Mouse (Mus musculus): Measurements from ENCODE around the gene Zfp652. TPM values are rescaled to one million over a fixed set of nuclear protein-coding genes. Genes with fewer than 3 reads are reported as not detected.

Gene Zfp652
- polyA plus RNA-seq, 1 experiment from 2014 or later = 24.5 TPM

- Histone ChIP-seq H3K4me2 (replicated peaks) (no peak overlapping the region), H3K4me1 (peaks cover 6% of the 10 kb centered on the region; the same call in 1 of the 2 replicates), H3K27ac (no peak overlapping the region), H3K36me3 (no peaks in the 10 kb centered on the region), H3K4me3 (no peak overlapping the region), H3K9me3 (no peaks in the 10 kb centered on the region), H3K9ac (no peak overlapping the region), H3K27me3 (peaks cover 12% of the 10 kb centered on the region)
- ATAC-seq (ENCODE audit: insufficient number of reproducible peaks, insufficient read depth, low FRiP score, low TSS enrichment) = no peak
- 84% methylated on average over 13 of the region's 13 CpGs for WGBS
Measured at GRCm38 (mm10) chr11:95791787-95792186, 79.3 kb downstream of the Zfp652 start.

GRCm38 (mm10) chr11:95792950-95793509, 80.6 kb downstream of the Zfp652 start:
- no peak overlapping the region for H3K4me2 ChIP-seq (replicated peaks)
- no peak overlapping the region for H3K27ac ChIP-seq
- no peaks in the 10 kb centered on the region for H3K36me3 ChIP-seq
- WGBS = 90% methylated on average over 8 of the region's 8 CpGs
- peaks cover 21% of the 10 kb centered on the region for H3K27me3 ChIP-seq
- no peak overlapping the region for H3K4me3 ChIP-seq
- no peak for ATAC-seq (ENCODE audit: insufficient number of reproducible peaks, insufficient read depth, low FRiP score, low TSS enrichment)
- H3K9ac ChIP-seq = no peak overlapping the region
- H3K9me3 ChIP-seq = no peaks in the 10 kb centered on the region
- H3K4me1 ChIP-seq = peaks cover 9% of the 10 kb centered on the region; the same call in 1 of the 2 replicates

GRCm38 (mm10) chr11:95794201-95794600, 81.7 kb downstream of the Zfp652 start:
- Histone ChIP-seq H3K27me3 (peaks cover 21% of the 10 kb centered on the region), H3K4me2 (replicated peaks) (no peak overlapping the region), H3K9ac (no peak overlapping the region), H3K4me1 (peaks cover 9% of the 10 kb centered on the region; the same call in 1 of the 2 replicates), H3K27ac (no peak overlapping the region), H3K9me3 (no peaks in the 10 kb centered on the region), H3K4me3 (no peak overlapping the region), H3K36me3 (no peaks in the 10 kb centered on the region)
- 56% methylated on average over 5 of the region's 5 CpGs for WGBS
- no peak for ATAC-seq (ENCODE audit: insufficient number of reproducible peaks, insufficient read depth, low FRiP score, low TSS enrichment)

- peaks cover 9% of the 10 kb centered on the region; the same call in 1 of the 2 replicates for H3K4me1 ChIP-seq
- no peak overlapping the region for H3K4me2 ChIP-seq (replicated peaks)
- no peaks in the 10 kb centered on the region for H3K9me3 ChIP-seq
- 45% methylated on average over 5 of the region's 5 CpGs for WGBS
- no peak overlapping the region for H3K4me3 ChIP-seq
- H3K27me3 ChIP-seq = peaks cover 21% of the 10 kb centered on the region
- no peak for ATAC-seq (ENCODE audit: insufficient number of reproducible peaks, insufficient read depth, low FRiP score, low TSS enrichment)
- H3K36me3 ChIP-seq = no peaks in the 10 kb centered on the region
- no peak overlapping the region for H3K27ac ChIP-seq
- no peak overlapping the region for H3K9ac ChIP-seq
Measured at GRCm38 (mm10) chr11:95795582-95795981, 83.1 kb downstream of the Zfp652 start.

GRCm38 (mm10) chr11:95805010-95805409, 92.5 kb downstream of the Zfp652 start:
- H3K4me2 ChIP-seq (replicated peaks) = no peak overlapping the region
- H3K4me3 ChIP-seq = no peak overlapping the region
- 72% methylated on average over 5 of the region's 5 CpGs for WGBS
- no peaks in the 10 kb centered on the region for H3K4me1 ChIP-seq
- H3K9ac ChIP-seq = no peak overlapping the region
- no peaks in the 10 kb centered on the region for H3K36me3 ChIP-seq
- peaks cover 6% of the 10 kb centered on the region for H3K9me3 ChIP-seq
- no peak for ATAC-seq (ENCODE audit: insufficient number of reproducible peaks, insufficient read depth, low FRiP score, low TSS enrichment)
- H3K27ac ChIP-seq = no peak overlapping the region
- H3K27me3 ChIP-seq = no peaks in the 10 kb centered on the region

- no peak overlapping the region for H3K4me3 ChIP-seq
- no peak overlapping the region for H3K27ac ChIP-seq
- H3K27me3 ChIP-seq = no peaks in the 10 kb centered on the region
- no peaks in the 10 kb centered on the region for H3K4me1 ChIP-seq
- no peak overlapping the region for H3K4me2 ChIP-seq (replicated peaks)
- no peak overlapping the region for H3K9ac ChIP-seq
- H3K9me3 ChIP-seq = peaks cover 6% of the 10 kb centered on the region
- WGBS = 40% methylated on average over 3 of the region's 3 CpGs
- H3K36me3 ChIP-seq = no peaks in the 10 kb centered on the region
- ATAC-seq (ENCODE audit: insufficient number of reproducible peaks, insufficient read depth, low FRiP score, low TSS enrichment) = no peak
Measured at GRCm38 (mm10) chr11:95805527-95805926, 93.1 kb downstream of the Zfp652 start.

- WGBS = 91% methylated on average over 5 of the region's 5 CpGs
- ATAC-seq (ENCODE audit: insufficient number of reproducible peaks, insufficient read depth, low FRiP score, low TSS enrichment) = no peak
Measured at GRCm38 (mm10) chr11:95807884-95808283, 95.4 kb downstream of the Zfp652 start.

GRCm38 (mm10) chr11:95808448-95809011, 96.1 kb downstream of the Zfp652 start:
- Histone ChIP-seq H3K9ac (no peak overlapping the region), H3K4me3 (no peak overlapping the region), H3K4me1 (no peaks in the 10 kb centered on the region), H3K27me3 (no peaks in the 10 kb centered on the region), H3K9me3 (peaks cover 6% of the 10 kb centered on the region), H3K36me3 (no peaks in the 10 kb centered on the region), H3K27ac (no peak overlapping the region), H3K4me2 (replicated peaks) (no peak overlapping the region)
- ATAC-seq (ENCODE audit: insufficient number of reproducible peaks, insufficient read depth, low FRiP score, low TSS enrichment) = no peak
- 78% methylated on average over 5 of the region's 5 CpGs for WGBS

More at GRCm38 (mm10) chr11:95807884-95808283, 95.4 kb downstream of the Zfp652 start:
- H3K4me2 ChIP-seq (replicated peaks) = no peak overlapping the region
- H3K9me3 ChIP-seq = peaks cover 6% of the 10 kb centered on the region
- no peaks in the 10 kb centered on the region for H3K4me1 ChIP-seq
- H3K9ac ChIP-seq = no peak overlapping the region
- H3K27me3 ChIP-seq = no peaks in the 10 kb centered on the region
- H3K36me3 ChIP-seq = no peaks in the 10 kb centered on the region
- no peak overlapping the region for H3K27ac ChIP-seq
- H3K4me3 ChIP-seq = no peak overlapping the region

GRCm38 (mm10) chr11:95809603-95810002, 97.1 kb downstream of the Zfp652 start:
- Histone ChIP-seq H3K36me3 (no peaks in the 10 kb centered on the region), H3K27me3 (no peaks in the 10 kb centered on the region), H3K9me3 (peaks cover 6% of the 10 kb centered on the region), H3K4me1 (no peaks in the 10 kb centered on the region), H3K4me3 (no peak overlapping the region), H3K9ac (no peak overlapping the region), H3K4me2 (replicated peaks) (no peak overlapping the region), H3K27ac (no peak overlapping the region)
- WGBS = 53% methylated on average over 5 of the region's 5 CpGs
- ATAC-seq (ENCODE audit: insufficient number of reproducible peaks, insufficient read depth, low FRiP score, low TSS enrichment) = no peak

- ATAC-seq (ENCODE audit: insufficient number of reproducible peaks, insufficient read depth, low FRiP score, low TSS enrichment) = no peak
- no peak overlapping the region for H3K27ac ChIP-seq
Measured at GRCm38 (mm10) chr11:95810828-95811227, 98.4 kb downstream of the Zfp652 start.

GRCm38 (mm10) chr11:95811741-95812140, 99.3 kb downstream of the Zfp652 start:
- H3K4me3 ChIP-seq = no peak overlapping the region
- WGBS = 79% methylated on average over 6 of the region's 6 CpGs
- no peak for ATAC-seq (ENCODE audit: insufficient number of reproducible peaks, insufficient read depth, low FRiP score, low TSS enrichment)

More at GRCm38 (mm10) chr11:95810828-95811227, 98.4 kb downstream of the Zfp652 start:
- Histone ChIP-seq H3K4me2 (replicated peaks) (no peak overlapping the region), H3K4me3 (no peak overlapping the region), H3K9me3 (peaks cover 6% of the 10 kb centered on the region), H3K27me3 (no peaks in the 10 kb centered on the region), H3K9ac (no peak overlapping the region), H3K36me3 (no peaks in the 10 kb centered on the region), H3K4me1 (no peaks in the 10 kb centered on the region)
- 54% methylated on average over 7 of the region's 7 CpGs for WGBS

GRCm38 (mm10) chr11:95812224-95812623, 99.8 kb downstream of the Zfp652 start:
- 66% methylated on average over 4 of the region's 4 CpGs for WGBS
- H3K27ac ChIP-seq = no peak overlapping the region
- no peak overlapping the region for H3K4me3 ChIP-seq
- H3K4me2 ChIP-seq (replicated peaks) = no peak overlapping the region
- H3K4me1 ChIP-seq = no peaks in the 10 kb centered on the region
- H3K27me3 ChIP-seq = no peaks in the 10 kb centered on the region
- no peak for ATAC-seq (ENCODE audit: insufficient number of reproducible peaks, insufficient read depth, low FRiP score, low TSS enrichment)
- H3K9ac ChIP-seq = no peak overlapping the region
- H3K36me3 ChIP-seq = no peaks in the 10 kb centered on the region
- peaks cover 6% of the 10 kb centered on the region for H3K9me3 ChIP-seq

More at GRCm38 (mm10) chr11:95811741-95812140, 99.3 kb downstream of the Zfp652 start:
- peaks cover 6% of the 10 kb centered on the region for H3K9me3 ChIP-seq
- no peak overlapping the region for H3K9ac ChIP-seq
- no peaks in the 10 kb centered on the region for H3K27me3 ChIP-seq
- H3K27ac ChIP-seq = no peak overlapping the region
- H3K4me2 ChIP-seq (replicated peaks) = no peak overlapping the region
- no peaks in the 10 kb centered on the region for H3K36me3 ChIP-seq
- no peaks in the 10 kb centered on the region for H3K4me1 ChIP-seq
